In the genomic region with DNA sequence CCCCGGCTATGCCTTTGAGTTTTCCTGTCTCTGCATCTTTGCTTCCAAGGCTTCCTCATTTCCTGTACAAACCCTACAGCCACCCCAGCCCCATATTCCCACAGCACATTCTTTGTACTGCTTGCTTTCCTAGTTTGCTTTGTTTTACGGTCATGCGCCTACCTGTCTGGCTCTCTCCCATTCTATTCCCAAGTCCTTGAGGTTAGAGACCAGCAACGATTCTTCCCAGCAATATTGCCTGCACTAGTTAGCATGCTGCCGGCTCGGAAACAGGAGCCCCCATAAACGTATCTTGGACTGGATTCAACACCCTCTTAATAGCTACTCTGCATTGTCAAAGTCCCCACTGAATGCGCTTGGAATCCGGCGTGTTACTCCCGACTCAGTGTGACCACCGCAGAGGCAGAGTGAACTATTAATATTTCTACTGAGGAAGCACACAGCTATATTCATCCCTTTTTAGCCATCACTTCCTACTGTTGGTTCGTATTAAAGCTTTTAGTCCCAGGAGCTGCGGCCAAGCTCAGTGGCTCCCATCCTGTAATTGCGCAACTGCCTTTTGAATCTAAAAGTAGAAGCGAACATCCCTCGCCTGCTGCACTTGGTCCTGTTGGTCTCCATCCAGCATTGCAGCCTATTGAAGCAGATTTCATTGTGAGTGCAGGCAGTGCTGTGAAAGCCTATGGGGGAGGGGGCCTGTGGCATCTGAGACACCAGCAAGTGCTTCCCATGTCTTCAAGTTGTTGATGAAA, we compare ENCODE assay signal across 9 mouse cellular contexts. TPM values are rescaled to one million over a fixed set of nuclear protein-coding genes. Genes with fewer than 3 reads are reported as not detected.
DNase-seq lines count a peak whose midpoint lies in the region; ATAC-seq lines count a peak whose summit lies in the region.
"Had no signal": no experiment of that assay in that cellular context is flagged by ENCODE, and none has a peak within 500 bp of the region (broad histone marks: within the 10 kb centered on the region; RNA-seq: fewer than 3 reads in every experiment).

No protein-coding gene starts in this region.

- H3K4me2 ChIP-seq in embryonic facial prominence, embryonic 12.5 days (replicated peaks): no peak overlapping the region

- 76% methylated on average over 17 of the region's 17 CpGs for WGBS in embryonic facial prominence, embryonic 12.5 days
- 86% methylated on average over 17 of the region's 17 CpGs for WGBS in embryonic facial prominence, embryonic 10.5 days

- H3K4me1 ChIP-seq in embryonic facial prominence, embryonic 12.5 days: peaks cover 45% of the 10 kb centered on the region
- H3K4me1 ChIP-seq in embryonic facial prominence, embryonic 10.5 days: peaks cover 43% of the 10 kb centered on the region

- no peaks in the 10 kb centered on the region for H3K27me3 ChIP-seq in embryonic facial prominence, embryonic 12.5 days
- no peaks in the 10 kb centered on the region for H3K27me3 ChIP-seq in embryonic facial prominence, embryonic 10.5 days (replicated peaks; ENCODE audit: low read depth, poor library complexity, severe bottlenecking)

- H3K36me3 ChIP-seq in embryonic facial prominence, embryonic 12.5 days: no peaks in the 10 kb centered on the region
- no peaks in the 10 kb centered on the region for H3K36me3 ChIP-seq in embryonic facial prominence, embryonic 10.5 days (replicated peaks)

- no peaks in the 10 kb centered on the region for H3K9me3 ChIP-seq in embryonic facial prominence, embryonic 12.5 days
- no peaks in the 10 kb centered on the region for H3K9me3 ChIP-seq in embryonic facial prominence, embryonic 10.5 days

- ATAC-seq in embryonic facial prominence, embryonic 12.5 days (ENCODE audit: insufficient number of reproducible peaks, insufficient read depth, low FRiP score, low TSS enrichment): no peak

- H3K9ac ChIP-seq in embryonic facial prominence, embryonic 12.5 days: no peak overlapping the region

- no peak for DNase-seq in embryonic facial prominence, embryonic 10.5 days (ENCODE audit: low spot score)
- DNase-seq in brain, embryonic 18.5 days (ENCODE audit: low read depth, low spot score): peak; percentile 66
- peak; percentile 59 to 74 for DNase-seq in frontal cortex, postnatal 10 days (ENCODE audit: low spot score in 2 of 2)
- peak; percentile 62 to 66 for DNase-seq in heart, postnatal 36 days
- DNase-seq in left cerebral cortex, postnatal 36 days (ENCODE audit: low spot score in 2 of 2): peak; percentile 42 to 55
- peak; percentile 26 for DNase-seq in retina, embryonic 14.5 days (ENCODE audit: low spot score)
- no peak for DNase-seq in thymus, postnatal 0 days (ENCODE audit: low spot score)

- intact Hi-C loops in heart, postnatal 36 days (cut with DNase I): no loop called here
- intact Hi-C loops in left cerebral cortex, postnatal 36 days (cut with DNase I): loop anchor here (5.0 kb wide), 1 partner anchor 44 kb away; no protein-coding TSS in a partner anchor

- peak overlapping the region; percentile 43; the same call in 1 of the 2 replicates for H3K27ac ChIP-seq in embryonic facial prominence, embryonic 12.5 days
- no peak overlapping the region for H3K27ac ChIP-seq in embryonic facial prominence, embryonic 10.5 days (replicated peaks)

- no peak overlapping the region for H3K4me3 ChIP-seq in embryonic facial prominence, embryonic 12.5 days
- H3K4me3 ChIP-seq in embryonic facial prominence, embryonic 10.5 days: no peak overlapping the region
- H3K4me3 ChIP-seq: erythroblast, embryonic 14.5 days had no signal

RNA-seq across cellular contexts. Expression of a gene that starts 47.0 kb away (rescaled TPM):
- 43.4 and 49.3 TPM in 2 replicates for polyA plus RNA-seq in embryonic facial prominence, embryonic 12.5 days (2016; fragmentation: Nextera tagmentation; extraction: Ambion mirVana)
- polyA plus RNA-seq in embryonic facial prominence, embryonic 10.5 days (2016; fragmentation: Nextera tagmentation; extraction: Ambion mirVana): 24.2 and 25.7 TPM in 2 replicates
- total RNA-seq in heart, postnatal 36 days (2021): 1 to 10 TPM; 1.5 to 2.9 TPM
- 100 to 1,000 TPM; 311 to 320 TPM for total RNA-seq in left cerebral cortex, postnatal 36 days (2021)
- 14.5 and 18.0 TPM in 2 replicates for polyA plus RNA-seq in thymus, postnatal 0 days (2015; fragmentation: Nextera tagmentation; extraction: Ambion mirVana)
- polyA plus RNA-seq: erythroblast, embryonic 14.5 days had no signal

Comparison
In these comparisons a context has a peak if more than half of its experiments do, and no peak if none do; other contexts are left out.
1. DNase-seq: peak in brain, embryonic 18.5 days (single experiment), frontal cortex, postnatal 10 days (2 of 2), heart, postnatal 36 days (2 of 2), left cerebral cortex, postnatal 36 days (2 of 2) and retina, embryonic 14.5 days (single experiment); none in embryonic facial prominence, embryonic 10.5 days (single experiment) and thymus, postnatal 0 days (single experiment).